In genomic region chr10:20274022-20274421, GRCm38 (mm10) we compare ENCODE assay signal across 20 mouse cellular contexts. TPM values are rescaled to one million over a fixed set of nuclear protein-coding genes. Genes with fewer than 3 reads are reported as not detected.
DNase-seq lines count a peak whose midpoint lies in the region; ATAC-seq lines count a peak whose summit lies in the region.
"Had no signal": no experiment of that assay in that cellular context is flagged by ENCODE, and none has a peak within 500 bp of the region (broad histone marks: within the 10 kb centered on the region; RNA-seq: fewer than 3 reads in every experiment).

No protein-coding gene starts in this region.

- peak overlapping the region; percentile 15; the same call in 1 of the 2 replicates for H3K27ac ChIP-seq in heart, embryonic 13.5 days (replicated peaks)
- no peak overlapping the region; the same call in 1 of the 2 replicates for H3K27ac ChIP-seq in heart, embryonic 12.5 days (ENCODE audit: poor library complexity, severe bottlenecking)
- peak overlapping the region; percentile 34 for H3K27ac ChIP-seq in liver, embryonic 13.5 days
- H3K27ac ChIP-seq in hindbrain, embryonic 11.5 days (ENCODE audit: low read depth, low read length): no peak overlapping the region
- H3K27ac ChIP-seq: forebrain, embryonic 12.5 days; kidney, postnatal 0 days; midbrain, embryonic 15.5 days; stomach, postnatal 0 days had no signal

- 0 out of 2 replicates have a peak overlapping the region, but pooled peaks have one; percentile 33 for H3K9ac ChIP-seq in heart, embryonic 13.5 days
- H3K9ac ChIP-seq in heart, embryonic 12.5 days: no peak overlapping the region
- no peak overlapping the region for H3K9ac ChIP-seq in liver, embryonic 13.5 days
- no peak overlapping the region for H3K9ac ChIP-seq in hindbrain, embryonic 11.5 days (ENCODE audit: low read depth, low read length)
- H3K9ac ChIP-seq: forebrain, embryonic 12.5 days; midbrain, embryonic 15.5 days had no signal

- DNase-seq in testis, postnatal 14 days (ENCODE audit: low spot score): peak; percentile 76
- DNase-seq in testis, postnatal 10 days (ENCODE audit: low spot score): no peak
- DNase-seq in liver, embryonic 13.5 days: peak; percentile 31
- DNase-seq in hindbrain, embryonic 11.5 days (ENCODE audit: low spot score): no peak
- DNase-seq in kidney, postnatal 36 days: no peak
- DNase-seq in spleen, postnatal 14 days (ENCODE audit: low spot score in 2 of 2): no peak
- DNase-seq: cerebellum, postnatal 25 days; kidney, adult 11 months; retina, postnatal 1 day; thymus, postnatal 14 days had no signal

- peaks cover 17% of the 10 kb centered on the region for H3K4me1 ChIP-seq in heart, embryonic 13.5 days
- peaks cover 17% of the 10 kb centered on the region for H3K4me1 ChIP-seq in heart, embryonic 12.5 days (replicated peaks)
- peaks cover 20% of the 10 kb centered on the region for H3K4me1 ChIP-seq in liver, embryonic 13.5 days (replicated peaks)
- H3K4me1 ChIP-seq in hindbrain, embryonic 11.5 days (replicated peaks; ENCODE audit: control insufficient read depth, insufficient read depth, low read length): no peaks in the 10 kb centered on the region
- H3K4me1 ChIP-seq: forebrain, embryonic 12.5 days; midbrain, embryonic 15.5 days had no signal

- no peak overlapping the region for H3K4me3 ChIP-seq in heart, embryonic 13.5 days
- no peak overlapping the region for H3K4me3 ChIP-seq in heart, embryonic 12.5 days
- H3K4me3 ChIP-seq in liver, embryonic 13.5 days (replicated peaks): no peak overlapping the region
- H3K4me3 ChIP-seq in hindbrain, embryonic 11.5 days (ENCODE audit: low read depth, low read length): no peak overlapping the region
- H3K4me3 ChIP-seq: forebrain, embryonic 12.5 days; midbrain, embryonic 15.5 days; myocyte had no signal

- peaks cover 8% of the 10 kb centered on the region; the same call in 1 of the 2 replicates for H3K36me3 ChIP-seq in heart, embryonic 13.5 days
- H3K36me3 ChIP-seq in heart, embryonic 12.5 days: peaks cover 6% of the 10 kb centered on the region; the same call in 1 of the 2 replicates
- H3K36me3 ChIP-seq in liver, embryonic 13.5 days: peaks cover 8% of the 10 kb centered on the region
- H3K36me3 ChIP-seq in hindbrain, embryonic 11.5 days (ENCODE audit: control insufficient read depth, insufficient read depth, low read length): no peaks in the 10 kb centered on the region
- H3K36me3 ChIP-seq: forebrain, embryonic 12.5 days; midbrain, embryonic 15.5 days had no signal

- H3K27me3 ChIP-seq in heart, embryonic 13.5 days (replicated peaks): no peaks in the 10 kb centered on the region
- 0 out of 2 replicates have a peak, but pooled peaks cover 5% of the 10 kb centered on the region for H3K27me3 ChIP-seq in heart, embryonic 12.5 days (replicated peaks)
- H3K27me3 ChIP-seq in liver, embryonic 13.5 days: no peaks in the 10 kb centered on the region
- no peaks in the 10 kb centered on the region for H3K27me3 ChIP-seq in hindbrain, embryonic 11.5 days (ENCODE audit: control insufficient read depth, insufficient read depth, low read length)
- H3K27me3 ChIP-seq: CH12.LX; forebrain, embryonic 12.5 days; megakaryocyte, embryonic 14.5 days; midbrain, embryonic 15.5 days had no signal

- WGBS in heart, embryonic 13.5 days: 43% methylated on average over 9 of the region's 9 CpGs
- 47% methylated on average over 9 of the region's 9 CpGs for WGBS in heart, embryonic 12.5 days
- 30% methylated on average over 9 of the region's 9 CpGs for WGBS in liver, embryonic 13.5 days (ENCODE audit: insufficient replicate concordance)
- 88% methylated on average over 9 of the region's 9 CpGs for WGBS in hindbrain, embryonic 11.5 days

- H3K9me3 ChIP-seq in heart, embryonic 13.5 days: no peaks in the 10 kb centered on the region
- H3K9me3 ChIP-seq in heart, embryonic 12.5 days (replicated peaks): peaks cover 3% of the 10 kb centered on the region; the same call in 1 of the 2 replicates
- H3K9me3 ChIP-seq in liver, embryonic 13.5 days (replicated peaks): no peaks in the 10 kb centered on the region
- no peaks in the 10 kb centered on the region for H3K9me3 ChIP-seq in hindbrain, embryonic 11.5 days (ENCODE audit: control insufficient read depth, low read length)
- H3K9me3 ChIP-seq: forebrain, embryonic 12.5 days; midbrain, embryonic 15.5 days had no signal

- no peak overlapping the region for H3K4me2 ChIP-seq in heart, embryonic 13.5 days
- H3K4me2 ChIP-seq in heart, embryonic 12.5 days: no peak overlapping the region
- H3K4me2 ChIP-seq in liver, embryonic 13.5 days: peak overlapping the region; percentile 29
- no peak overlapping the region for H3K4me2 ChIP-seq in hindbrain, embryonic 11.5 days (replicated peaks; ENCODE audit: low read depth, low read length)
- H3K4me2 ChIP-seq: forebrain, embryonic 12.5 days; midbrain, embryonic 15.5 days had no signal

- ATAC-seq in heart, embryonic 13.5 days (ENCODE audit: extremely low read depth, insufficient number of reproducible peaks, low FRiP score, low TSS enrichment): no peak
- no peak for ATAC-seq in heart, embryonic 12.5 days (ENCODE audit: insufficient number of reproducible peaks, low FRiP score)
- ATAC-seq in liver, embryonic 13.5 days (ENCODE audit: low read depth): peak; percentile 88
- no peak for ATAC-seq in hindbrain, embryonic 11.5 days (ENCODE audit: low FRiP score)
- ATAC-seq: lung, postnatal 0 days had no signal

RNA-seq across cellular contexts. Expression of gene Bclaf1, which starts 38.2 kb away (rescaled TPM):
- polyA plus RNA-seq in heart, embryonic 13.5 days (2015; fragmentation: Nextera tagmentation; extraction: Ambion mirVana): 71.9 and 76.9 TPM in 2 replicates
- 94.4 and 98.8 TPM in 2 replicates for polyA plus RNA-seq in heart, embryonic 12.5 days (2016; fragmentation: Nextera tagmentation; extraction: Ambion mirVana)
- 57.1 and 68.8 TPM in 2 replicates for polyA plus RNA-seq in liver, embryonic 13.5 days (2015; fragmentation: Nextera tagmentation; extraction: Ambion mirVana)
- 177 and 181 TPM in 2 replicates for polyA plus RNA-seq in hindbrain, embryonic 11.5 days (2014; fragmentation: Nextera tagmentation; extraction: Ambion mirVana)

Comparison
In these comparisons a context has a peak if more than half of its experiments do, and no peak if none do; other contexts are left out.
1. H3K27ac ChIP-seq: peak in heart, embryonic 13.5 days (single experiment) and liver, embryonic 13.5 days (single experiment); none in heart, embryonic 12.5 days (single experiment) and hindbrain, embryonic 11.5 days (single experiment).
2. DNase-seq: peak in testis, postnatal 14 days (single experiment) and liver, embryonic 13.5 days (single experiment); none in testis, postnatal 10 days (single experiment), hindbrain, embryonic 11.5 days (single experiment), kidney, postnatal 36 days (0 of 2) and spleen, postnatal 14 days (0 of 2).